Mouse (Mus musculus) erythroblast, embryonic 14.5 days (primary cell): ENCODE measurements around the gene Bcl2a1b.
"Not testable (repeated sequence)": the region's sequence is repeated elsewhere in the genome, so short reads cannot be mapped to it uniquely, and the experiment has no call there.

Experiments used
- GATA1 ChIP-seq: IDR thresholded peaks from 2 replicates; pipeline ENCODE4 v1.6.1; 2012; ENCODE audit warnings: low read length, inconsistent platforms, mixed read lengths
- TAL1 ChIP-seq: IDR thresholded peaks from 3 replicates; pipeline ENCODE4 v1.6.1; 2012; ENCODE audit warnings: low read length, inconsistent platforms, mixed read lengths

DNA sequence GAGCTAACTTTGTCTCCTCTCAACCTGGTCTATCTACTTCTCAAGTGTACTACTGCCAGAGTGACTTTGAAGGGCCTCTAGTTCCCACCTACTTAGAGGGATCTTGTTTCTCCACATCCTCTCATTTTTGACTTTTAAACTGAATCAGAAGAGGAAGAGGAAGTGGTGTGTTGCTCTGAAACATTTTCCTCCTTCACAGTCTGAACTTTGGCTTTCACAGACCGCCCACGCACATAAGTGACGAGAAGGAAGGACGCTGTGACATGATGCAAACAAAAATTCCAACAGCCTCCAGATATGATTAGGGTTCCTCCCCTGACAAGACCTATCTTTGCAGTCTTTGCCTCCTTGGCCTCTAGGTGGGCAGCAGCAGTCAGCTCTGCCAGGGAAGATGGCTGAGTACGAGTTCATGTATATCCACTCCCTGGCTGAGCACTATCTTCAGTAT is at the start of gene Bcl2a1b, which contains the start of gene Gm29094:
- not testable (repeated sequence) for TF ChIP-seq TAL1, GATA1
